Mouse (Mus musculus) hindbrain, embryonic 16.5 days (tissue): Measurements from ENCODE around the gene N6amt1. TPM values are rescaled to one million over a fixed set of nuclear protein-coding genes. Genes with fewer than 3 reads are reported as not detected.

ENCODE experiments used
- ATAC-seq: fragments of 200-750 bp; cut with Nextera tagmentation; 2 replicates; pipeline ENCODE4 v1.8.0; 2017; ENCODE audit warnings: moderate TSS enrichment, moderate library complexity
- H3K27ac ChIP-seq: fragments of 300-500 bp; sonication (generic); 2 replicates; pipeline ENCODE4 v1.5.1; 2014; ENCODE audit warnings: low read depth, mild to moderate bottlenecking, control low read depth, low read length, moderate library complexity
- H3K27me3 ChIP-seq: fragments of 300-500 bp; sonication (generic); replicated peaks from 2 replicates; pipeline ENCODE4 v1.6.1; 2014; ENCODE audit warnings: low read length; ENCODE audit not compliant: control insufficient read depth, insufficient read depth
- H3K36me3 ChIP-seq: fragments of 300-500 bp; sonication (generic); 2 replicates; pipeline ENCODE4 v1.6.1; 2014; ENCODE audit warnings: mild to moderate bottlenecking, low read length, moderate library complexity, mixed read lengths; ENCODE audit not compliant: control insufficient read depth, insufficient read depth
- H3K4me1 ChIP-seq: fragments of 300-500 bp; sonication (generic); 2 replicates; pipeline ENCODE4 v1.6.1; 2014; ENCODE audit warnings: low read depth, low read length; ENCODE audit not compliant: control insufficient read depth, insufficient read depth
- H3K4me2 ChIP-seq: fragments of 300-500 bp; sonication (generic); 2 replicates; pipeline ENCODE4 v1.6.1; 2014; ENCODE audit warnings: mild to moderate bottlenecking, low read length, control low read depth, moderate library complexity
- H3K4me3 ChIP-seq: fragments of 300-500 bp; sonication (generic); 2 replicates; pipeline ENCODE4 v1.5.1; 2014; ENCODE audit warnings: mild to moderate bottlenecking, low read length, control low read depth, moderate library complexity
- H3K9ac ChIP-seq: fragments of 300-500 bp; sonication (generic); 2 replicates; pipeline ENCODE4 v1.6.1; 2014; ENCODE audit warnings: low read depth, mild to moderate bottlenecking, control low read depth, low read length, moderate library complexity
- H3K9me3 ChIP-seq: fragments of 300-500 bp; sonication (generic); 2 replicates; pipeline ENCODE4 v1.6.1; 2014; ENCODE audit warnings: mild to moderate bottlenecking, low read length, moderate library complexity; ENCODE audit not compliant: control insufficient read depth
- WGBS: fragments of 180-500 bp; shearing (Covaris S2); extraction: QIAGEN DNeasy Blood & Tissue Kit; methylation state at CpG from one replicate; pipeline ENCODE4 v1.1.7; 2014; 5-methylcytosine and 5-hydroxymethylcytosine counted together
- polyA plus RNA-seq: library from polyadenylated mRNA; unstranded; fragments of >200 nt; fragmentation: Nextera tagmentation; extraction: Ambion mirVana; gene quantifications from 2 replicates; pipeline ENCODE4 v1.2.1, GENCODE M21; 2015

The N6amt1 gene
- polyA plus RNA-seq, 1 experiment from 2014 or later = 22.4 TPM

DNA sequence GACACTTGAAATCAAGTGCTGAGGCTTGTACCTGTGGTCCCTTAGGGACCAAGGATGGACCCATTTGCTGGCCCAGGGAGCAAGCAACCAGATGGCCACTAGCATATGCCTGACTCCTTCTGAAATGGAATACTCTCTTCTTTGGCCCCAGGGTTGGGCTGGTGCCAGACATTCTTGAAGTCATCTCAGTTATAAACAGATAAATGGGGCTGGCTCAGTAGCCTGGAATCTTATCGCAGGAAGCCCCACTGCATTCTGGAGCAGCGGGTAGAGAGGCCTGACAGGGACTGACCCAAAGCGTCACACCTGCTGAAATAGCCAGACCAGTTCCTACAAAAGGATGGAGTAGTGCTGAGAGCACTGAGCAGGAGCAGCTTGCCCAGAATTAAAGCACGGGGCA is 10.2 kb downstream of the N6amt1 start:
- Histone ChIP-seq H3K4me1 (no peaks in the 10 kb centered on the region), H3K9ac (no peak overlapping the region), H3K4me2 (no peak overlapping the region), H3K9me3 (no peaks in the 10 kb centered on the region), H3K27me3 (no peaks in the 10 kb centered on the region), H3K27ac (no peak overlapping the region), H3K36me3 (peaks cover 15% of the 10 kb centered on the region; the same call in 1 of the 2 replicates), H3K4me3 (no peak overlapping the region)
- WGBS = 91% methylated on average over 4 of the region's 4 CpGs
- no peak for ATAC-seq

DNA sequence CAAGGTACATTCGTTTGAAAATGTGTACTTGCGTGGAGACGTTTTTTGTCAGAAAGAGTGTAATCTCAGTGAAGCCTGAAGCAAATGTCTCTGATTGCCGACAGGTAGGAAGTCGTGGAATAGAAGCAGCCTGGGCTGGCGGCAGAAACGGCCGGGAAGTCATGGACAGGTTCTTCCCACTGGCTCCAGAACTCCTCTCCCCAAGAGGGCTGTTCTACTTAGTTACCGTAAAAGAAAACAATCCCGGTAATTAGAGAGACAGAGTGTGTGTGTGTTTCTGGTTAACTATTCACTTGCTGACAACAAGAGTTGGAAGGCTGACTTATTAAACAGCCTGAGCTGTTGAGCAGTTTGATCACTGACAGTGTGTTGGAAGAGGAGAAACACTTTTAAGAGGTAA is 12.1 kb downstream of the N6amt1 start:
- Histone ChIP-seq H3K36me3 (peaks cover 11% of the 10 kb centered on the region; the same call in 1 of the 2 replicates), H3K9me3 (no peaks in the 10 kb centered on the region)
- ATAC-seq = no peak

DNA sequence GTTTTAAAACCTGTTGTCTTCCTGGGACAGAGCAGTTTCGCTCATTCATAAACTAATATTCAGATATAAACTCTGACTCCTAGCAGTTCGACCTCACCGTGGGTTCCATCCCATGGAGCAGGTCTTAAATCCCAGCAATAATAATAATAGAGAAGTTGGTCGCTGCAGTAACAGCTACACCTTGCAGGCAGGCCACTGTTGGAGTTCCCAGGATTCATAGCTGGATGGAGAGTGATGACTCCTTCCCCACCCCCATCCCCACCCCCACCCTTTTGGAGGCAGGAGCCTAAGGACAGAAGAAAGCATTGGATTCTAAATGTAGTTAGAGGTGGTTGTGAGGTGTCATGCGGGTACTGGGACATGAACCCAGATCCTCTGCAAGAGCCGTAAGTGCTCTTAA is 12.5 kb downstream of the N6amt1 start:
- no peaks in the 10 kb centered on the region for H3K4me1 ChIP-seq
- H3K27ac ChIP-seq = no peak overlapping the region
- H3K36me3 ChIP-seq = peaks cover 11% of the 10 kb centered on the region; the same call in 1 of the 2 replicates
- no peak for ATAC-seq
- no peak overlapping the region for H3K9ac ChIP-seq
- no peaks in the 10 kb centered on the region for H3K27me3 ChIP-seq
- H3K4me3 ChIP-seq = no peak overlapping the region
- WGBS = 96% methylated on average over 6 of the region's 6 CpGs
- H3K9me3 ChIP-seq = no peaks in the 10 kb centered on the region
- H3K4me2 ChIP-seq = no peak overlapping the region

More for the DNA sequence above, 12.1 kb downstream of the N6amt1 start:
- WGBS = 78% methylated on average over 10 of the region's 10 CpGs
- Histone ChIP-seq H3K27me3 (no peaks in the 10 kb centered on the region), H3K27ac (no peak overlapping the region), H3K4me2 (no peak overlapping the region), H3K9ac (no peak overlapping the region), H3K4me3 (no peak overlapping the region), H3K4me1 (no peaks in the 10 kb centered on the region)

DNA sequence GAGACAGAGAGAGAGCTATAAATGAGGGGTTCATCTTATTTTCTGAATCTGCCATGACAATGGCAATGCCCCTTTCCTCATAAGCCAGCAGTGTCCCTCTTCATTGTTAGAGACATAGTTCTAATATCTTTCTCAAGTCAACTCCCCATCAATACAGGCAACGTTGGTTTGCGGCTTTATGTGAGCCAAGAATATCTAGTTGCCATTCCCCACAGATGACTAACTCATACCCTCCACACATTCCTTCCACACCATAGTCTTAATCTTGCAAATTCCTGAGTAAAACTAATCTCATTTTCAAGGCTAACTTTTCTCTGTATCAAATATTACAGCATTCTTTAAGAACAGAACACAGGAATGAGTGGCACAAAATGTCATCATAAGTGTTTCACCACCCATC is 29.0 kb downstream of the N6amt1 start:
- no peak overlapping the region for H3K27ac ChIP-seq
- H3K4me1 ChIP-seq = no peaks in the 10 kb centered on the region
- H3K4me2 ChIP-seq = no peak overlapping the region
- H3K4me3 ChIP-seq = no peak overlapping the region
- H3K9ac ChIP-seq = no peak overlapping the region
- no peaks in the 10 kb centered on the region for H3K9me3 ChIP-seq
- H3K27me3 ChIP-seq = no peaks in the 10 kb centered on the region
- H3K36me3 ChIP-seq = peaks cover 37% of the 10 kb centered on the region
- ATAC-seq = no peak
- WGBS = 98% methylated on average over 2 of the region's 2 CpGs

DNA sequence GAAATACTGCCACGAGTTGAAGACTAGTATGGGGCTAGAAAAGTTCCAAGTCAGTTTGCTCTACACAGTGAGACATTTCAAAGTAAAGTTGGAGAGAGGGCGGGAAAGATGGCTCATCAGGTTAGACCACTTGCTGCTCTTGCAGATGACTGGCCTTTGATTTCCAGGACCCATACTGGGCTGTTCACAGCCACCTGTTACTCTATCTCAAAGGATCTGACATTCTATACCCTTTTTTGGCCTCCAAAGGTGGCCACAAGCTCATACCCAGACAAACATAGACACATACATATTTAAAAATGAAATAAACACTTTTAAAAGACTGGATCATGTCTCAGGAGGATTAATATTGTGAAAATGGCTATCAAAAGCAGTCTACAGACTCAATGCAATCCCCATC is 30.4 kb downstream of the N6amt1 start:
- no peak overlapping the region for H3K27ac ChIP-seq
- no peak overlapping the region for H3K4me2 ChIP-seq
- H3K9ac ChIP-seq = no peak overlapping the region
- H3K4me1 ChIP-seq = no peaks in the 10 kb centered on the region
- H3K9me3 ChIP-seq = no peaks in the 10 kb centered on the region
- peaks cover 38% of the 10 kb centered on the region for H3K36me3 ChIP-seq
- WGBS = 78% methylated on average over 2 of the region's 2 CpGs
- ATAC-seq = no peak
- H3K4me3 ChIP-seq = no peak overlapping the region
- H3K27me3 ChIP-seq = no peaks in the 10 kb centered on the region

DNA sequence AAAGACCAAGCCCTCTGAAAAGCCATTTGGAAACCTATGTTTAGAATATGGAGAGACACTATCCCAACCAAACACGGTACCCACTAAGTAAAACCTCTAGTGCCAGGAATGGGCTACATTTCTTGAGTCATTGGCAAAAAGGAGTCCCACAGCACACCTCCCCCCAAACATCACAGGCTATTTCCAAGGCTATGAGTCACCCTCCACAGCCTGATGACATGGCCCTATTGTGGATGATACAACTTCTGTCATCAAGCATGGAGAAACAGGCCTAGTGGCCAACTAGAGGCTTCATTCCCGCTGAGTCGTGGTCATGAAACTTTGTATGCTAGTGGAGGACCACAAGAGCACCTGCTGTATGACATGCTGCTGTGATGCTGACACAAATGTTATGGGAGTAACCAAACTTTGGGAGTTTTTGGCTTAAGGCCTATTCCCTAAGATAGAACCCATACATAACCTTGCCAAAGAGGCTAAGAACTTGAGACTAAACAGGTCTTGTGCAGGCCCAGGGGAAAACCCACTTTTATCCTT is 33.5 kb downstream of the N6amt1 start:
- WGBS = 100% methylated on average over 3 of the region's 3 CpGs
- no peak for ATAC-seq

DNA sequence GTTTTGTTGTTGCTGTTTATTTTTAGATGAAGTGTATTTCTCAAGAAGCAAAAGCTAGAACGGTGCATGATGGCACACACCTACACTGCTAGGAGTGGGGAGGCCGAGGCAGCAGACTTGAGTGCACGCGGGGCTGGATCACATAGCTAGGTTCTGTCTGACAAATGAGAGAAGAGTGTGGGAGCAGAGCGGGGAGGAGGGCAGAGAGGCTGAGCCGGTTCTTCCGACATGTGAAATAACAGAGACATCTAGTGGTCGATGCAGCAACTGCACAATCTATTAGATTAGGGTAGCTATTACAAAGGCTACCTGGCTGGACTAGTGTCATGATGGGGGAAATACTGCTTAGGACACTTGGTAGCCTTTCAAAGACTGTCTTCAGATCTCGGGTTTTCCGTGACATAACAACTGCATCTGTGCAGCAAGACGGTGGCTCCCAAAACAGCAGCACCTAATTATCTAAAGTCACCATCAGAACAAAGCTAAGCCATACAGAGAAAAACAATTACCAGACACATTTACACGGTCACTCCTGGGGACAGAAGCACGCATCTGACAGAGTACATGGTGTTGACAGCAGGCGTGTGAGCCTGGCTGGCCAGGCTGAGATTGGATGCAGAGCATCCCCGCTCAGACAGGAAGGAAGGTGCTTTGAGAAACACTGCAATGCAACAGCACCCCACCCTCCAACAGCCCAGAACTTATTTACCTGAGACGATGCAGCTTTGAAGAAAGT is 40.0 kb downstream of the N6amt1 start:
- Histone ChIP-seq H3K9ac (no peak overlapping the region), H3K36me3 (peaks cover 33% of the 10 kb centered on the region)
- WGBS = 53% methylated on average over 16 of the region's 16 CpGs

More for the DNA sequence above, 33.5 kb downstream of the N6amt1 start:
- Histone ChIP-seq H3K4me1 (no peaks in the 10 kb centered on the region), H3K4me3 (no peak overlapping the region), H3K27ac (no peak overlapping the region), H3K36me3 (peaks cover 17% of the 10 kb centered on the region), H3K4me2 (no peak overlapping the region), H3K9ac (no peak overlapping the region), H3K27me3 (no peaks in the 10 kb centered on the region), H3K9me3 (no peaks in the 10 kb centered on the region)

DNA sequence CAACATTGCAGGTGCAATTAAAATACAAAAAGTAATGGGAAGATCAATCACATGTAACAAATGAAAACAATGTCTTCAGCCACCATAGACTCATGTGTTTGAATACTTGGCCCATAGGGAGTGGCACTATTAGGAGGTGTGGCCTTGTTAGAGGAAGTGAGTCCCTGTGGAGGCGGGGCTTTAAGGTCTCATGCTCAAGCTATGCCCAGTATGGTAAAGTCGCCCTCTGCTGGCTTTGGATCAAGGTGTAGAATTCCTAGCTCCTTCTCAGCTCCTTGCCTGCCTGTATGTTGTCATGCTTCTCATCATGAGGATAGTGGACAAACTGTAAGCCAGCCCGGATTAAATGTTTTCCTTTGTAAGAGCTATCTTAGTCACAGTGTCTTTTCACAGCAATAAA is 51.0 kb downstream of the N6amt1 start:
- Histone ChIP-seq H3K27ac (no peak overlapping the region), H3K9me3 (no peaks in the 10 kb centered on the region), H3K4me3 (no peak overlapping the region), H3K4me1 (no peaks in the 10 kb centered on the region), H3K4me2 (no peak overlapping the region), H3K36me3 (peaks cover 41% of the 10 kb centered on the region), H3K9ac (no peak overlapping the region), H3K27me3 (no peaks in the 10 kb centered on the region)
- 84% methylated on average over 3 of the region's 3 CpGs for WGBS
- ATAC-seq = no peak

More for the DNA sequence above, 40.0 kb downstream of the N6amt1 start:
- Histone ChIP-seq H3K27ac (no peak overlapping the region), H3K4me3 (no peak overlapping the region), H3K4me2 (no peak overlapping the region), H3K27me3 (no peaks in the 10 kb centered on the region), H3K9me3 (no peaks in the 10 kb centered on the region), H3K4me1 (no peaks in the 10 kb centered on the region)
- peak; percentile 86 for ATAC-seq
